Mouse (Mus musculus): ENCODE measurements at regions not wholly inside any gene's neighbourhood (a gene's known extent, or its start where the extent isn't known, plus 50 kb on each side); places are given as distances from the start of the nearest gene placed in this dataset.
A peak's percentile ranks its signal among the peaks of the same experiment; 100 is the strongest.

DNA sequence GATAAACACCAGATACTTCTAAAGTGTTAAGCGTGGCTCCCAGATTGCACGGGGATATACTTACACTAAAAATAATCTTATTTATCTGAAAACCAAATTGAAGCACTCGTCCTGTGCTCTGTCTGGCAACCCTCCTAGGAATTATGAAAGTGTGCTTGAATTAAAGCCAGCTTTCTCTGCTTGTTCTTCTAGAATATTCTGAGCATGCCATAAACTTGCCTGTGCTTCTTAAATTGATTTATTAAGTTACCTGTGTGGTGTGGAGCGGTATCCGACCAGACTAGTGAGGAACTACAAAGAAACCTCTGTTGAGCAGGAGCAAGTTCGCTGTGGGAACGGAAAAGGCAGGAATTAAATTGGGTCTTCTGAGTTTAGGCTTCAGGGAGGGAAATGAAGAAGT lies 154.0 kb upstream of the Gmds start:
- Histone ChIP-seq H3K27me3 (ENCODE audit: control insufficient read depth, insufficient read depth, low read length) (no peaks in the 10 kb centered on the region), H3K9ac (ENCODE audit: low read depth, low read length) (peak overlapping the region; percentile 24; the same call in 1 of the 2 replicates), H3K27ac (peak overlapping the region; percentile 29), H3K36me3 (ENCODE audit: control insufficient read depth, insufficient read depth, low read length) (no peaks in the 10 kb centered on the region), H3K4me1 (ENCODE audit: control insufficient read depth, insufficient read depth, low read length) (peaks cover 1% of the 10 kb centered on the region; the same call in 1 of the 2 replicates), H3K79me2 (replicated peaks; ENCODE audit: control insufficient read depth, insufficient read depth, low read length) (no peaks in the 10 kb centered on the region), H3K4me3 (peak overlapping the region; percentile 0; the same call in 1 of the 2 replicates)
- WGBS = 44% methylated on average over 7 of the region's 7 CpGs
- DNase-seq = no peak
- intact Hi-C loops (cut with DNase I) = loop anchor here (2.0 to 10.0 kb wide), 4 partner anchors 80 to 700 kb away; no protein-coding TSS in a partner anchor
- TF ChIP-seq POLR2A (IDR thresholded peaks at IDR 0.05; ENCODE audit: insufficient read depth, low read depth, low read length) = no peak
- TF ChIP-seq CTCF (IDR thresholded peaks at IDR 0.05) = no peak
- no peak for TF ChIP-seq EP300 (IDR thresholded peaks at IDR 0.05; ENCODE audit: insufficient read depth, low read depth, low read length)

DNA sequence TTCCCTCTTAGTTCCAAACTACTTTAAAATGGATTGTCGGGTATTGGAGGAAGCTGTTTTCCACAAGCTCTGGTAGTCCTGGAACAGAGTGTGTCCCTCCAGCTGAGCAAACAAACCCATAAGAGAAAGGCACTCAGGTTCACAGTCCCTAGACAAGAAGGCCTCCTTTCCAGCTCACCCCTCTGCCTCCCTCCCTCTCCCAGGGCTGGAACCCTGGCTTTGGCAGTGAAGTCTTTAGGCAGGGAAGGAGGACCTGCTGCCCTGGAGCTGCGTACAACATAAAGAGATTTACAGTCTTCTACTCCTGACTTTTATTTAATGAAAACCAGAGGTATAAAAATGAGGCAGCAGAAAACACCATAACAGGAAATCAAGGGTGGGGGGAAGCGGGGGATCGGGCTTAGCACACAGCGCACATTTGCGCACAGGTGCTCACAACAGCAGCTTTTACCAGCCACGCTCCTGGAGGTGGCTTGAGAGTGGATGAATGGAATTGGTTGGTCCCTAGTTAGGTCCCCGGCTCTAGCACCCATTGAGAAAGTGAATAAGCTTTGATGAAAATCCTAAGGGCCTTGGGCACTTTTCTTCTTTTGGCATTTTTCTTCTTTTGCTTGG lies 143.0 kb upstream of the Gmds start:
- H3K79me2 ChIP-seq (replicated peaks; ENCODE audit: control insufficient read depth, insufficient read depth, low read length) = no peaks in the 10 kb centered on the region

DNA sequence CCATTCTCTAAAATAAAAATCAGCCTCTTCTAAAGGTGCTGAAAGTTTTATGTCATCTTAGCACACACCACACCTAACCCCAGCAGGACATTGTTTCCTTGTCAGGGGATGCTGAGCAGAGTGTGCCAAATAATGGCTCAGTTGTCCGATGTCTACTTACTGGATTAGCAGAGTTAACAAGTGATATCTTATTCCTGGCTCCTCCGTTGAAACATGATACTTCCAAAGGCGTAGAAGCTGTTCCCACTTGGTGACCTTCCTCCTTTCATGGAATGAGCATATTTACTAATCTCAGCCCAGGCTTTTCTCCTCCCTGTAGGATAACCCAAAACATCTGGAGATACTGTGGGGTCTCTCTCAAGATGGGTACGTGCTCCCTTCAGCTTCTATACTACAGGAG lies 141.5 kb upstream of the Gmds start:
- Histone ChIP-seq H3K27ac (peak overlapping the region; percentile 57), H3K9ac (ENCODE audit: low read depth, low read length) (no peak overlapping the region), H3K27me3 (ENCODE audit: control insufficient read depth, insufficient read depth, low read length) (no peaks in the 10 kb centered on the region), H3K36me3 (ENCODE audit: control insufficient read depth, insufficient read depth, low read length) (no peaks in the 10 kb centered on the region), H3K79me2 (replicated peaks; ENCODE audit: control insufficient read depth, insufficient read depth, low read length) (no peaks in the 10 kb centered on the region), H3K4me1 (ENCODE audit: control insufficient read depth, insufficient read depth, low read length) (peaks cover 3% of the 10 kb centered on the region), H3K4me3 (no peak overlapping the region)
- intact Hi-C loops (cut with DNase I) = no loop called here
- WGBS = 42% methylated on average over 4 of the region's 4 CpGs
- DNase-seq = no peak
- no peak for TF ChIP-seq POLR2A (IDR thresholded peaks at IDR 0.05; ENCODE audit: insufficient read depth, low read depth, low read length)

More for the DNA sequence above, 143.0 kb upstream of the Gmds start:
- H3K27me3 ChIP-seq (ENCODE audit: control insufficient read depth, insufficient read depth, low read length) = no peaks in the 10 kb centered on the region
- peaks cover 3% of the 10 kb centered on the region for H3K4me1 ChIP-seq (ENCODE audit: control insufficient read depth, insufficient read depth, low read length)
- WGBS = 82% methylated on average over 8 of the region's 8 CpGs
- intact Hi-C loops (cut with DNase I) = no loop called here
- DNase-seq = no peak
- no peak for TF ChIP-seq EP300 (IDR thresholded peaks at IDR 0.05; ENCODE audit: insufficient read depth, low read depth, low read length)
- no peak overlapping the region for H3K9ac ChIP-seq (ENCODE audit: low read depth, low read length)
- H3K4me3 ChIP-seq = no peak overlapping the region
- no peak overlapping the region for H3K27ac ChIP-seq
- H3K36me3 ChIP-seq (ENCODE audit: control insufficient read depth, insufficient read depth, low read length) = no peaks in the 10 kb centered on the region

- H3K27ac ChIP-seq = peak overlapping the region; percentile 57
- peaks cover 3% of the 10 kb centered on the region for H3K4me1 ChIP-seq (ENCODE audit: control insufficient read depth, insufficient read depth, low read length)
- peak; percentile 55 to 64 for DNase-seq
- H3K79me2 ChIP-seq (replicated peaks; ENCODE audit: control insufficient read depth, insufficient read depth, low read length) = no peaks in the 10 kb centered on the region
- H3K9ac ChIP-seq (ENCODE audit: low read depth, low read length) = no peak overlapping the region
- H3K36me3 ChIP-seq (ENCODE audit: control insufficient read depth, insufficient read depth, low read length) = no peaks in the 10 kb centered on the region
- intact Hi-C loops (cut with DNase I) = no loop called here
- no peak overlapping the region for H3K4me3 ChIP-seq
- TF ChIP-seq POLR2A (IDR thresholded peaks at IDR 0.05; ENCODE audit: insufficient read depth, low read depth, low read length) (no peak), EP300 (IDR thresholded peaks at IDR 0.05; ENCODE audit: insufficient read depth, low read depth, low read length) (no peak), CTCF (IDR thresholded peaks at IDR 0.05) (no peak)
- WGBS = 54% methylated on average over 8 of the region's 8 CpGs
- no peaks in the 10 kb centered on the region for H3K27me3 ChIP-seq (ENCODE audit: control insufficient read depth, insufficient read depth, low read length)
Measured at GRCm38 (mm10) chr13:32479118-32479818, 140.7 kb upstream of the Gmds start.

DNA sequence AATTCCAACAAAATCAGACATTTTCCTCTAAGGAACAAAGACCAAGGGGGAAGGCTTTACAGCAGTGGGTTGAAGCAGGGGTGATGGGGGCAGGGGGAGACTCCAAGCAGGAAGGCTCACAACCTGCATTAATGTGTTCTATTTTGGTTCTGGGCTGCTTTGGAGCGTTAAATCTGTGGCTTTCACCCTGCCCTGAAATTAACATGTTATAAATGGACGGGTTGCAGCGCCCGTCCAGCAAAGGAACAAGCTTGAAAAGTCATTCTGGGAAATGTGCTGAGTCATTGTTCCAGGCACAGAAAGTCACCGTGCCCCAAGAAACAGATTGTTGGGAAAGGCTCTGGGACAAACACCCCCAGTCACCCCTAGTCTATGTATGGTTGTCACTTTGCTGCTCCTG lies 127.2 kb upstream of the Gmds start:
- Histone ChIP-seq H3K4me1 (ENCODE audit: control insufficient read depth, insufficient read depth, low read length) (no peaks in the 10 kb centered on the region), H3K27me3 (ENCODE audit: control insufficient read depth, insufficient read depth, low read length) (no peaks in the 10 kb centered on the region), H3K36me3 (ENCODE audit: control insufficient read depth, insufficient read depth, low read length) (no peaks in the 10 kb centered on the region), H3K27ac (no peak overlapping the region), H3K9ac (ENCODE audit: low read depth, low read length) (no peak overlapping the region), H3K79me2 (replicated peaks; ENCODE audit: control insufficient read depth, insufficient read depth, low read length) (no peaks in the 10 kb centered on the region), H3K4me3 (no peak overlapping the region)
- TF ChIP-seq CTCF (IDR thresholded peaks at IDR 0.05) (no peak), EP300 (IDR thresholded peaks at IDR 0.05; ENCODE audit: insufficient read depth, low read depth, low read length) (no peak), POLR2A (IDR thresholded peaks at IDR 0.05; ENCODE audit: insufficient read depth, low read depth, low read length) (no peak)
- intact Hi-C loops (cut with DNase I) = no loop called here
- DNase-seq = no peak
- WGBS = 26% methylated on average over 5 of the region's 5 CpGs

DNA sequence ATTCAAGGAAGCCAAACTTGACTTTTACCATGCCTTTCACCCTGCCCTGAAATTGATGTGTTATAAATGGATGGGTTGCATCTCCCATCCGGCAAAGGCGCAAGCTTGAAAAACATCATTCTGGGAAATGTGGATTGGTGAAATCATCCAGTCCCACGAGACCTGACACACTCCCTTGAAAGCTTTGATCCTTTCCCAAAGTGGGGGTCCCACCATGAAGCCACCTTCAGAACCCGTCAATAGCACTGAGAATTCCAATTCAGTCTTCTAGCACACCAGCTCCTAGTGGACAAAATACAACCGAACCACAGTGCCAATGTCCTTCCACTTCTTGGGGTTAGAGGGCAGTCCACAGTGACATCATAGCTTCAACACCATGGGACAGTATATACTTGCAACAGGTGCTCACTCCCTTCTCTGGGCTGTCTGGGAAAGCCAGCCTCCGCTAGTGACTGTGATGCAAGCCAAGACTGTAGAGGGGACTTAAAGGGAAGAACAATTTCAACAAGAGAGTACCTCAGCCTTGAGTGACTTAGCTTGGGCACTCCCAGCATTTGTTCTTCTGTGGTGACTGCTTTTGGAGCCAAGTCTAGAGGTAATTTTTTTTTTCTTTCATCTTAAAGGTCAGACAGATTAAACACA lies 126.6 kb upstream of the Gmds start:
- WGBS = 92% methylated on average over 6 of the region's 6 CpGs
- intact Hi-C loops (cut with DNase I) = no loop called here

More for the DNA sequence above, 126.6 kb upstream of the Gmds start:
- TF ChIP-seq POLR2A (IDR thresholded peaks at IDR 0.05; ENCODE audit: insufficient read depth, low read depth, low read length) = no peak
- TF ChIP-seq EP300 (IDR thresholded peaks at IDR 0.05; ENCODE audit: insufficient read depth, low read depth, low read length) = no peak
- TF ChIP-seq CTCF (IDR thresholded peaks at IDR 0.05) = no peak
- Histone ChIP-seq H3K4me3 (no peak overlapping the region), H3K36me3 (ENCODE audit: control insufficient read depth, insufficient read depth, low read length) (no peaks in the 10 kb centered on the region), H3K9ac (ENCODE audit: low read depth, low read length) (no peak overlapping the region), H3K4me1 (ENCODE audit: control insufficient read depth, insufficient read depth, low read length) (no peaks in the 10 kb centered on the region), H3K27me3 (ENCODE audit: control insufficient read depth, insufficient read depth, low read length) (no peaks in the 10 kb centered on the region), H3K27ac (no peak overlapping the region), H3K79me2 (replicated peaks; ENCODE audit: control insufficient read depth, insufficient read depth, low read length) (no peaks in the 10 kb centered on the region)
- no peak for DNase-seq
